Mouse (Mus musculus): ENCODE data around the gene Apbb1. TPM values are rescaled to one million over a fixed set of nuclear protein-coding genes. Genes with fewer than 3 reads are reported as not detected.

Apbb1 gene
- polyA plus RNA-seq, 1 experiment = 34.3 TPM

DNA sequence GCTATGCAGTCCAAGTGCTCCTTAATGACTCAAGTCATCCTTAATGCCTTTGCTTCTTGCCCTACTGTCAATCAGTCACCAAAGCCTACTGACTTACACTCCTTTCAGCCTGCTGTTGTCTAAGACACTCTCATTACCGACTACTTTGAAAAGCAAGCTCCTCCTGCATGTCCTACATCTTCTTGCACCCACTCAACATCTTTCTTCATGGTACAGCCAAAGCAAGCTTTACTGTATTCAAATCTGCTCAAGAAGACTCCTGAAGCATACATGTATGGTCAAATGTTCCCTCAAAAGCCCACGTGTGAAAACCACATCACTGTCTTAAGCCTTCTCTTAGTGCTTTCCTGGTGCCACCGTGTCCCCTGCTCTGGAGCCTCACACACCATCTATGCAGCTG lies 18.1 kb downstream of the Apbb1 start:
- Histone ChIP-seq H3K79me2 (ENCODE audit: control insufficient read depth, insufficient read depth) (no peaks in the 10 kb centered on the region), H3ac (ENCODE audit: control insufficient read depth, insufficient read length) (no peak overlapping the region), H3K36me3 (ENCODE audit: control insufficient read depth, insufficient read depth) (peaks cover 2% of the 10 kb centered on the region), H3K4me3 (no peak overlapping the region), H3K4me2 (ENCODE audit: low read depth) (no peak overlapping the region), H3K27me3 (ENCODE audit: control insufficient read depth, insufficient read depth, insufficient read length) (no peaks in the 10 kb centered on the region)
- TF ChIP-seq MYOG (IDR thresholded peaks at IDR 0.05; ENCODE audit: control insufficient read depth in 1 of 3, insufficient read depth in 1 of 3, insufficient read length in 2 of 3, low read depth in 2 of 3) = no peak
- no peak for TF ChIP-seq POLR2AphosphoS2 (IDR thresholded peaks at IDR 0.05; ENCODE audit: insufficient read length, low read depth)
- no peak for TF ChIP-seq MAX (IDR thresholded peaks at IDR 0.05; ENCODE audit: low read depth)
- TF ChIP-seq TCF3 (IDR thresholded peaks at IDR 0.05; ENCODE audit: insufficient read length, low read depth) = no peak
- no peak for TF ChIP-seq REST (IDR thresholded peaks at IDR 0.05; ENCODE audit: insufficient read depth, insufficient read length)
- TF ChIP-seq TCF12 (IDR thresholded peaks at IDR 0.05; ENCODE audit: insufficient read depth, poor library complexity, severe bottlenecking) = no peak
- no peak for TF ChIP-seq SRF (IDR thresholded peaks at IDR 0.05; ENCODE audit: control insufficient read depth, insufficient read length, low read depth)
- TF ChIP-seq MYOD1 (IDR thresholded peaks at IDR 0.05; ENCODE audit: control insufficient read depth in 1 of 3, insufficient read length in 2 of 3, low read depth in 2 of 3) = no peak
- no peak for TF ChIP-seq CEBPB (IDR thresholded peaks at IDR 0.05; ENCODE audit: insufficient read depth, poor library complexity, severe bottlenecking)
- TF ChIP-seq E2F4 (IDR thresholded peaks at IDR 0.05; ENCODE audit: insufficient read depth) = no peak
- TF ChIP-seq POLR2A (IDR thresholded peaks at IDR 0.05; ENCODE audit: insufficient read length, low read depth) = no peak

DNA sequence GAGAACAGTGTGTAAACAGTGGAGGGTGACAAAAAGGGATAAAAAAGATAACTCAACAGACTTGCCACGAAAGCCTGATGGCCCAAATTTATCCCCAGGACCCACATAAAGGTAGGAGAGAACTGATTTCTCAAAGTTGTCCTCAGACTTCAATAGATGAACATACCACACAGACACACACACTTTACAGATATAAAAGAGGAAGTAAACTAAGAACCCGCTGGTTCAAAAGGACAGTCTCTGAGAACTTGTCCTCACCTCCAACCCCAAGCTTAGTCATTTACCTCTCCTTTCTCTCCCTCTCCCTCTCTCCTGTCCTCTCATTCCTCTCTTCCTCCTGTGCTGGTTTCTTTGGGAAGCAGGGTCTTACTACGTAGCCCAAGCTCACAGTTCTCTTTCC lies 19.1 kb downstream of the Apbb1 start:
- Histone ChIP-seq H3K79me2 (ENCODE audit: control insufficient read depth, insufficient read depth) (no peaks in the 10 kb centered on the region), H3K4me2 (ENCODE audit: low read depth) (no peak overlapping the region), H3K36me3 (ENCODE audit: control insufficient read depth, insufficient read depth) (peaks cover 2% of the 10 kb centered on the region), H3ac (ENCODE audit: control insufficient read depth, insufficient read length) (no peak overlapping the region), H3K27me3 (ENCODE audit: control insufficient read depth, insufficient read depth, insufficient read length) (no peaks in the 10 kb centered on the region), H3K4me3 (no peak overlapping the region)
- TF ChIP-seq E2F4 (IDR thresholded peaks at IDR 0.05; ENCODE audit: insufficient read depth) (no peak), USF1 (IDR thresholded peaks at IDR 0.05; ENCODE audit: low read depth) (no peak), CEBPB (IDR thresholded peaks at IDR 0.05; ENCODE audit: insufficient read depth, poor library complexity, severe bottlenecking) (no peak), MYOG (IDR thresholded peaks at IDR 0.05; ENCODE audit: control insufficient read depth in 1 of 3, insufficient read depth in 1 of 3, insufficient read length in 2 of 3, low read depth in 2 of 3) (no peak), POLR2AphosphoS2 (IDR thresholded peaks at IDR 0.05; ENCODE audit: insufficient read length, low read depth) (no peak), MAX (IDR thresholded peaks at IDR 0.05; ENCODE audit: low read depth) (no peak), SRF (IDR thresholded peaks at IDR 0.05; ENCODE audit: control insufficient read depth, insufficient read length, low read depth) (no peak), POLR2A (IDR thresholded peaks at IDR 0.05; ENCODE audit: insufficient read length, low read depth) (no peak), TCF12 (IDR thresholded peaks at IDR 0.05; ENCODE audit: insufficient read depth, poor library complexity, severe bottlenecking) (no peak), MYOD1 (IDR thresholded peaks at IDR 0.05; ENCODE audit: control insufficient read depth in 1 of 3, insufficient read length in 2 of 3, low read depth in 2 of 3) (no peak), REST (IDR thresholded peaks at IDR 0.05; ENCODE audit: insufficient read depth, insufficient read length) (no peak), TCF3 (IDR thresholded peaks at IDR 0.05; ENCODE audit: insufficient read length, low read depth) (no peak)

DNA sequence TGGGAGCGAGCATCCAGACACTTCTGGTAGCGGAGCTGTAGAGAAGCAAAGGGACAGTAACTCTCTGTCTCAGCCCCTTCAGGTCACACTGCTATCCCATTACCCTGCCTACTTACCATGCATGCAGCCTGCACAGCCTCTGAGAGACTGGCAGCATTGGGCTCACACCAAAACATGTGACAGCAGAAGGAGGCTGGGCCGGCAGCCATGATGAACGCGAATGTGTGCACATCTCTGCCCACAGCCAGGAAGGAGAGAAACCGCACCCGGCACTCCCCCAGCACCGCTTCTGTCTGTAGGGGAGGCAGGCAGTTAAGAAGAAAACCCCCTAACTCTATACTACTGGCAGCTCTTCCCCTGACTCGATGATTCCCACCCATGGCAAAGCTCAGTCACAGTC lies 22.4 kb downstream of the Apbb1 start:
- no peak for TF ChIP-seq MYOG (IDR thresholded peaks at IDR 0.05; ENCODE audit: control insufficient read depth in 1 of 3, insufficient read depth in 1 of 3, insufficient read length in 2 of 3, low read depth in 2 of 3)
- TF ChIP-seq TCF3 (IDR thresholded peaks at IDR 0.05; ENCODE audit: insufficient read length, low read depth) = no peak
- TF ChIP-seq POLR2A (IDR thresholded peaks at IDR 0.05; ENCODE audit: insufficient read length, low read depth) = no peak
- TF ChIP-seq REST (IDR thresholded peaks at IDR 0.05; ENCODE audit: insufficient read depth, insufficient read length) = no peak
- no peak for TF ChIP-seq TCF12 (IDR thresholded peaks at IDR 0.05; ENCODE audit: insufficient read depth, poor library complexity, severe bottlenecking)
- no peak for TF ChIP-seq USF1 (IDR thresholded peaks at IDR 0.05; ENCODE audit: low read depth)
- no peak for TF ChIP-seq POLR2AphosphoS2 (IDR thresholded peaks at IDR 0.05; ENCODE audit: insufficient read length, low read depth)
- TF ChIP-seq CEBPB (IDR thresholded peaks at IDR 0.05; ENCODE audit: insufficient read depth, poor library complexity, severe bottlenecking) = no peak
- TF ChIP-seq SRF (IDR thresholded peaks at IDR 0.05; ENCODE audit: control insufficient read depth, insufficient read length, low read depth) = no peak
- no peak for TF ChIP-seq MAX (IDR thresholded peaks at IDR 0.05; ENCODE audit: low read depth)
- Histone ChIP-seq H3K4me3 (no peak overlapping the region), H3K4me2 (ENCODE audit: low read depth) (no peak overlapping the region), H3K36me3 (ENCODE audit: control insufficient read depth, insufficient read depth) (no peaks in the 10 kb centered on the region), H3ac (ENCODE audit: control insufficient read depth, insufficient read length) (no peak overlapping the region), H3K27me3 (ENCODE audit: control insufficient read depth, insufficient read depth, insufficient read length) (no peaks in the 10 kb centered on the region), H3K79me2 (ENCODE audit: control insufficient read depth, insufficient read depth) (no peaks in the 10 kb centered on the region)

DNA sequence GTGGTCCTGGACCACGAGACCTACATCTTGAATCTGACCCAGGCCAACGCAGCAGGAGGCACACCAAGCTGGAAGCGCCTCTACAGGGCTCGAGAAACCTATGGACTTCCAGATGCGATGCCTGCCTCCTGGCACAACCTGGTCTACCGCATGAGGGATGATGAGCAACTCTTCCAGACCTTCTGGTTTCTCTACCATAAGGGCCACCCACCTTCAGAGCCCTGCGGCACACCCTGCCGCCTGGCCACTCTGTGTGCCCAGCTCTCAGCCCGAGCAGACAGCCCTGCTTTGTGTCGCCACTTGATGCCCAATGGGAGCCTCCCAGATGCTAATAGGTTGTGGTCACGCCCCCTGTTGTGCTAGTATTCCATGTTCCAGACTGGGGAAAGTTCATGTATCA lies 23.8 kb downstream of the Apbb1 start:
- Histone ChIP-seq H3ac (ENCODE audit: control insufficient read depth, insufficient read length) (no peak overlapping the region), H3K36me3 (ENCODE audit: control insufficient read depth, insufficient read depth) (no peaks in the 10 kb centered on the region), H3K27me3 (ENCODE audit: control insufficient read depth, insufficient read depth, insufficient read length) (no peaks in the 10 kb centered on the region), H3K4me3 (no peak overlapping the region), H3K4me2 (ENCODE audit: low read depth) (no peak overlapping the region), H3K79me2 (ENCODE audit: control insufficient read depth, insufficient read depth) (no peaks in the 10 kb centered on the region)
- TF ChIP-seq POLR2AphosphoS2 (IDR thresholded peaks at IDR 0.05; ENCODE audit: insufficient read length, low read depth) (no peak), CEBPB (IDR thresholded peaks at IDR 0.05; ENCODE audit: insufficient read depth, poor library complexity, severe bottlenecking) (no peak), E2F4 (IDR thresholded peaks at IDR 0.05; ENCODE audit: insufficient read depth) (no peak), MYOG (IDR thresholded peaks at IDR 0.05; ENCODE audit: control insufficient read depth in 1 of 3, insufficient read depth in 1 of 3, insufficient read length in 2 of 3, low read depth in 2 of 3) (no peak), POLR2A (IDR thresholded peaks at IDR 0.05; ENCODE audit: insufficient read length, low read depth) (no peak), TCF3 (IDR thresholded peaks at IDR 0.05; ENCODE audit: insufficient read length, low read depth) (no peak), MAX (IDR thresholded peaks at IDR 0.05; ENCODE audit: low read depth) (no peak), SRF (IDR thresholded peaks at IDR 0.05; ENCODE audit: control insufficient read depth, insufficient read length, low read depth) (no peak), USF1 (IDR thresholded peaks at IDR 0.05; ENCODE audit: low read depth) (no peak), REST (IDR thresholded peaks at IDR 0.05; ENCODE audit: insufficient read depth, insufficient read length) (no peak), TCF12 (IDR thresholded peaks at IDR 0.05; ENCODE audit: insufficient read depth, poor library complexity, severe bottlenecking) (no peak), MYOD1 (IDR thresholded peaks at IDR 0.05; ENCODE audit: control insufficient read depth in 1 of 3, insufficient read length in 2 of 3, low read depth in 2 of 3) (no peak)

All from myocyte (in vitro differentiated cells).